Mouse (Mus musculus) midbrain, embryonic 12.5 days (tissue): ENCODE data around the gene Ric8a. TPM values are rescaled to one million over a fixed set of nuclear protein-coding genes. Genes with fewer than 3 reads are reported as not detected.

Experiments used
- polyA plus RNA-seq: library from polyadenylated mRNA; unstranded; fragments of >200 nt; fragmentation: Nextera tagmentation; extraction: Ambion mirVana; gene quantifications from 2 replicates; pipeline ENCODE4 v1.2.1, GENCODE M21; 2016

Ric8a gene
- polyA plus RNA-seq, 1 experiment from 2014 or later, result 78.3 TPM

Other genes starting within 250 kb of the Ric8a start
- not detected in 2 replicates for gene Olfr61, start 228.0 kb upstream of the Ric8a start, polyA plus RNA-seq
- gene Olfr53, start 210.5 kb upstream of the Ric8a start, polyA plus RNA-seq, result not detected in 2 replicates
- gene Olfr539, start 197.0 kb upstream of the Ric8a start, polyA plus RNA-seq, result not detected in 2 replicates
- not detected in 2 replicates for gene Olfr45, start 175.0 kb upstream of the Ric8a start, polyA plus RNA-seq
- gene Olfr541, start 159.7 kb upstream of the Ric8a start, polyA plus RNA-seq, result not detected in 2 replicates
- not detected in 2 replicates for gene Cyp2e1, start 93.2 kb upstream of the Ric8a start, polyA plus RNA-seq
- gene Syce1, start 69.1 kb upstream of the Ric8a start, polyA plus RNA-seq, result 0.15 and 0.41 TPM in 2 replicates
- 8.5 and 10.1 TPM in 2 replicates for gene Zfp941, start 34.8 kb upstream of the Ric8a start, polyA plus RNA-seq
- 0.29 TPM in 1 of 2 replicates, not detected in the other for gene Urah, start 21.9 kb upstream of the Ric8a start, polyA plus RNA-seq
- gene Scgb1c1, start 11.4 kb upstream of the Ric8a start, polyA plus RNA-seq, result not detected in 2 replicates
- not detected in 2 replicates for gene Odf3, start 9.2 kb upstream of the Ric8a start, polyA plus RNA-seq
- gene Gm45785, start 626 bp upstream of the Ric8a start, polyA plus RNA-seq, result 0.20 TPM in 1 of 2 replicates, not detected in the other
- gene Bet1l, start 620 bp downstream of the Ric8a start, polyA plus RNA-seq, result 30.9 and 33.2 TPM in 2 replicates
- gene Psmd13, start 25.0 kb downstream of the Ric8a start, polyA plus RNA-seq, result 279 and 300 TPM in 2 replicates
- gene Sirt3, start 25.4 kb downstream of the Ric8a start, polyA plus RNA-seq, result 27.4 and 28.9 TPM in 2 replicates
- gene Cox8b, start 43.5 kb downstream of the Ric8a start, polyA plus RNA-seq, result not detected in 2 replicates
- 0.08 and 0.18 TPM in 2 replicates for gene Nlrp6, start 63.9 kb downstream of the Ric8a start, polyA plus RNA-seq
- 13.1 and 14.9 TPM in 2 replicates for gene Pgghg, start 84.4 kb downstream of the Ric8a start, polyA plus RNA-seq
- gene Ifitm5, start 93.3 kb downstream of the Ric8a start, polyA plus RNA-seq, result 0.93 and 0.94 TPM in 2 replicates
- gene Gm45717, start 99.0 kb downstream of the Ric8a start, polyA plus RNA-seq, result not detected in 2 replicates
- gene Ifitm2, start 99.0 kb downstream of the Ric8a start, polyA plus RNA-seq, result 175 and 198 TPM in 2 replicates
- 7.8 and 10.3 TPM in 2 replicates for gene Ifitm1, start 110.3 kb downstream of the Ric8a start, polyA plus RNA-seq
- 16.2 and 17.9 TPM in 2 replicates for gene Ifitm3, start 153.8 kb downstream of the Ric8a start, polyA plus RNA-seq
- gene Ifitm6, start 161.0 kb downstream of the Ric8a start, polyA plus RNA-seq, result 0.29 TPM in 1 of 2 replicates, not detected in the other
- gene Gm17387, start 172.2 kb downstream of the Ric8a start, polyA plus RNA-seq, result not detected in 2 replicates
- gene B4galnt4, start 204.1 kb downstream of the Ric8a start, polyA plus RNA-seq, result 41.9 and 45.3 TPM in 2 replicates
- 1.6 and 1.8 TPM in 2 replicates for gene Pkp3, start 221.3 kb downstream of the Ric8a start, polyA plus RNA-seq
- gene Sigirr, start 243.6 kb downstream of the Ric8a start, polyA plus RNA-seq, result 1.6 and 1.7 TPM in 2 replicates